Mouse (Mus musculus) cerebellum, adult 2 months (tissue): ENCODE measurements at regions not wholly inside any gene's neighbourhood (a gene's known extent, or its start where the extent isn't known, plus 50 kb on each side); places are given as distances from the start of the nearest gene placed in this dataset.

ENCODE experiments used
- CTCF ChIP-seq: fragments of 200-500 bp; IDR thresholded peaks from 2 replicates; pipeline ENCODE4 v1.5.1; 2011; ENCODE audit warnings: low read depth, mild to moderate bottlenecking, control low read depth, low read length, moderate library complexity, borderline replicate concordance; ENCODE audit not compliant: insufficient read depth
- POLR2A ChIP-seq: fragments of 200-500 bp; IDR thresholded peaks from 2 replicates; pipeline ENCODE4 v1.6.1; 2011; ENCODE audit warnings: low read length, control low read depth, borderline replicate concordance; ENCODE audit not compliant: insufficient read depth

GRCm38 (mm10) chr15:97534878-97535277, 170.7 kb downstream of the Rpap3 start:
- TF ChIP-seq POLR2A (no peak), CTCF (no peak)
